Mouse (Mus musculus): ENCODE results near the gene Mcu.

DNA sequence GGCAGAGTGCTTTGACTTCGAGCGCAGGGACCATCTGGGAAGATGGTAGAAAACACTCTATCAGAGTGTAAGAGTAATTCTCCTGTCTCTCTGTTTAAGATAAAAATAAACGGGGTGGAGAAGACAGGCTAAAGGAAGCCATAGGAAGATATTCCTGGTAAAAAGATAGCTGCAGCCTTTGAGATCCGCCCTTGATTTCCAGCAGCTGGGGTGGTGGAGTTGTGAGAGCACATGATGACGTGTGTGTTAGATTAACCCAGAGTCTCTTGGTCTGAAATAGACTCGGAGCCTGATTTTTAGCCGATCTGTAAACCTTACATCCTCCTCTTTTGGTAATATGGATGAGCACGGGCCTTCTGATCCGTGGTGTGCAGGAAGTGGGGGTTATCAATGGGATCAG is 168.9 kb downstream of the Mcu start:
- TF ChIP-seq CTCF (IDR thresholded peaks at IDR 0.05; ENCODE audit: low read depth) (no peak), EP300 (IDR thresholded peaks at IDR 0.05; ENCODE audit: low read depth) (no peak)

All from heart, postnatal 0 days (tissue).